Mouse (Mus musculus): ENCODE results near the gene Cntn5. TPM values are rescaled to one million over a fixed set of nuclear protein-coding genes. Genes with fewer than 3 reads are reported as not detected.

Gene Cntn5
- polyA plus RNA-seq, 1 experiment from 2014 or later: 2.7 TPM

- no peaks in the 10 kb centered on the region for H3K9me3 ChIP-seq
- no peaks in the 10 kb centered on the region for H3K36me3 ChIP-seq
- no peaks in the 10 kb centered on the region for H3K4me1 ChIP-seq (replicated peaks)
- no peak overlapping the region for H3K9ac ChIP-seq (replicated peaks)
- H3K4me3 ChIP-seq (replicated peaks): no peak overlapping the region
- no peak overlapping the region for H3K4me2 ChIP-seq
- no peak overlapping the region for H3K27ac ChIP-seq
- ATAC-seq (ENCODE audit: insufficient number of reproducible peaks, insufficient read depth, low FRiP score, low TSS enrichment, low read depth): no peak
- H3K27me3 ChIP-seq: peaks cover 3% of the 10 kb centered on the region; the same call in 1 of the 2 replicates
- WGBS: 84% methylated on average over 5 of the region's 5 CpGs
Observed at GRCm38 (mm10) chr9:9674531-9674930, 1230.0 kb downstream of the Cntn5 start.

GRCm38 (mm10) chr9:9673277-9674049 is 1231.1 kb downstream of the Cntn5 start:
- no peak for ATAC-seq (ENCODE audit: insufficient number of reproducible peaks, insufficient read depth, low FRiP score, low TSS enrichment, low read depth)
- Histone ChIP-seq H3K9me3 (no peaks in the 10 kb centered on the region), H3K4me2 (no peak overlapping the region), H3K4me3 (replicated peaks) (no peak overlapping the region), H3K27ac (no peak overlapping the region), H3K36me3 (no peaks in the 10 kb centered on the region), H3K4me1 (replicated peaks) (no peaks in the 10 kb centered on the region), H3K27me3 (peaks cover 3% of the 10 kb centered on the region; the same call in 1 of the 2 replicates), H3K9ac (replicated peaks) (no peak overlapping the region)
- 11% methylated on average over 13 of the region's 13 CpGs for WGBS

- Histone ChIP-seq H3K9ac (replicated peaks) (no peak overlapping the region), H3K9me3 (no peaks in the 10 kb centered on the region), H3K27me3 (no peaks in the 10 kb centered on the region), H3K4me3 (replicated peaks) (no peak overlapping the region), H3K27ac (no peak overlapping the region), H3K36me3 (no peaks in the 10 kb centered on the region), H3K4me2 (no peak overlapping the region), H3K4me1 (replicated peaks) (no peaks in the 10 kb centered on the region)
- ATAC-seq (ENCODE audit: insufficient number of reproducible peaks, insufficient read depth, low FRiP score, low TSS enrichment, low read depth): no peak
- WGBS: 89% methylated on average over 3 of the region's 3 CpGs
Observed at GRCm38 (mm10) chr9:9653463-9653862, 1251.1 kb downstream of the Cntn5 start.

GRCm38 (mm10) chr9:9647361-9647760 is 1257.2 kb downstream of the Cntn5 start:
- Histone ChIP-seq H3K27ac (no peak overlapping the region), H3K9me3 (no peaks in the 10 kb centered on the region), H3K4me1 (replicated peaks) (no peaks in the 10 kb centered on the region), H3K4me3 (replicated peaks) (no peak overlapping the region), H3K27me3 (no peaks in the 10 kb centered on the region), H3K36me3 (no peaks in the 10 kb centered on the region), H3K4me2 (no peak overlapping the region), H3K9ac (replicated peaks) (no peak overlapping the region)
- ATAC-seq (ENCODE audit: insufficient number of reproducible peaks, insufficient read depth, low FRiP score, low TSS enrichment, low read depth): no peak
- 74% methylated on average over 3 of the region's 3 CpGs for WGBS

GRCm38 (mm10) chr9:9646276-9646675 is 1258.3 kb downstream of the Cntn5 start:
- Histone ChIP-seq H3K9me3 (no peaks in the 10 kb centered on the region), H3K27ac (no peak overlapping the region), H3K4me1 (replicated peaks) (no peaks in the 10 kb centered on the region), H3K4me2 (no peak overlapping the region), H3K36me3 (no peaks in the 10 kb centered on the region), H3K4me3 (replicated peaks) (no peak overlapping the region), H3K27me3 (no peaks in the 10 kb centered on the region), H3K9ac (replicated peaks) (no peak overlapping the region)
- WGBS: 76% methylated on average over 1 of the region's 1 CpGs
- ATAC-seq (ENCODE audit: insufficient number of reproducible peaks, insufficient read depth, low FRiP score, low TSS enrichment, low read depth): no peak

Small RNAs within 50 kb of the gene (microRNA-seq; reads per million reads assigned to microRNA genes)
- gene Gm24496: not detected
- not detected for gene Gm25086
- not detected for gene Gm26195
- not detected for gene Mir6237
